Mouse (Mus musculus): Measurements from ENCODE around the gene H2-Ab1. TPM values are rescaled to one million over a fixed set of nuclear protein-coding genes. Genes with fewer than 3 reads are reported as not detected.
A peak's percentile ranks its signal among the peaks of the same experiment; 100 is the strongest.

The H2-Ab1 gene
- polyA plus RNA-seq (2012; rRNA removed) = 4.8 and 5.6 TPM in 2 replicates
- polyA plus RNA-seq (2014; fragmentation: Nextera tagmentation; extraction: Ambion mirVana) = 7.6 and 8.0 TPM in 2 replicates

- Histone ChIP-seq H3K9me3 (ENCODE audit: control insufficient read depth, low read length) (no peaks in the 10 kb centered on the region), H3K27ac (replicated peaks; ENCODE audit: low read depth, low read length) (no peak within 1 kb of the TSS), H3K4me1 (ENCODE audit: control insufficient read depth, insufficient read depth, low read length) (no peaks in the 10 kb centered on the region), H3K4me2 (replicated peaks; ENCODE audit: low read depth, low read length, severe bottlenecking) (no peak within 1 kb of the TSS), H3K4me3 (replicated peaks; ENCODE audit: low read length) (no peak within 1 kb of the TSS), H3K27me3 (ENCODE audit: control insufficient read depth, insufficient read depth, low read length) (no peaks in the 10 kb centered on the region), H3K36me3 (ENCODE audit: control insufficient read depth, insufficient read depth, low read length) (no peaks in the 10 kb centered on the region), H3K9ac (ENCODE audit: low read depth, low read length, severe bottlenecking) (no peak within 1 kb of the TSS)
- 71% methylated on average over 11 of the region's 11 CpGs for WGBS
- ATAC-seq (ENCODE audit: low FRiP score, low read depth) (no peak), DNase-seq (ENCODE audit: low spot score) (peak; percentile 73)
- TF ChIP-seq POLR2A (IDR thresholded peaks at IDR 0.05; ENCODE audit: borderline replicate concordance, extremely low read depth, insufficient read depth, insufficient read length) = no peak
These were observed at the start of gene H2-Ab1 for GRCm38 (mm10) chr17:34257594-34258375. Gene H2-Ab1, plus strand, starts transcription at chr17:34257689.

DNA sequence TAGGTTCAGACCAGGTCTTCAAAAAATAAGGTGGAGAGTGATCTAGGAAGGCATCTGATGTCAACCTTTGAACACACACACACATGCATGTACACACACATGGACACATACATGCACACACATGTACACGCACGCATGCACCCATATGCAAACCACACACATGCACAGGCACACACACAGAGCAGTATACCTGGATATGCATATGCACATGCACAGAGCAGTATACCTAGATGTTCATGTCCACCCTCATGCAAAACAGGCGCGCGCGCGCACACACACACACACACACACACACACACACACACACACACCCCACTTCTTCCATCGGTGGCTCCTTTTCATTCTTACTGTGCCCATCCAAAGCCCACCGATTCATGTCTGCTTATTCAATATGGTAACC is 49.6 kb upstream of the H2-Ab1 start:
- WGBS = 89% methylated on average over 9 of the region's 9 CpGs
- H3K4me2 ChIP-seq (replicated peaks; ENCODE audit: low read depth, low read length, severe bottlenecking) = no peak overlapping the region
- H3K27ac ChIP-seq (replicated peaks; ENCODE audit: low read depth, low read length) = no peak overlapping the region
- no peak overlapping the region for H3K4me3 ChIP-seq (replicated peaks; ENCODE audit: low read length)
- no peak overlapping the region for H3K9ac ChIP-seq (ENCODE audit: low read depth, low read length, severe bottlenecking)
- ATAC-seq (ENCODE audit: low FRiP score, low read depth) (no peak), DNase-seq (ENCODE audit: low spot score) (no peak)
- no peaks in the 10 kb centered on the region; the same call in 1 of the 2 replicates for H3K4me1 ChIP-seq (ENCODE audit: control insufficient read depth, insufficient read depth, low read length)
- peaks cover 45% of the 10 kb centered on the region for H3K27me3 ChIP-seq (ENCODE audit: control insufficient read depth, insufficient read depth, low read length)
- H3K36me3 ChIP-seq (ENCODE audit: control insufficient read depth, insufficient read depth, low read length) = no peaks in the 10 kb centered on the region
- no peaks in the 10 kb centered on the region for H3K9me3 ChIP-seq (ENCODE audit: control insufficient read depth, low read length)
- no peak for TF ChIP-seq POLR2A (IDR thresholded peaks at IDR 0.05; ENCODE audit: borderline replicate concordance, extremely low read depth, insufficient read depth, insufficient read length)

DNA sequence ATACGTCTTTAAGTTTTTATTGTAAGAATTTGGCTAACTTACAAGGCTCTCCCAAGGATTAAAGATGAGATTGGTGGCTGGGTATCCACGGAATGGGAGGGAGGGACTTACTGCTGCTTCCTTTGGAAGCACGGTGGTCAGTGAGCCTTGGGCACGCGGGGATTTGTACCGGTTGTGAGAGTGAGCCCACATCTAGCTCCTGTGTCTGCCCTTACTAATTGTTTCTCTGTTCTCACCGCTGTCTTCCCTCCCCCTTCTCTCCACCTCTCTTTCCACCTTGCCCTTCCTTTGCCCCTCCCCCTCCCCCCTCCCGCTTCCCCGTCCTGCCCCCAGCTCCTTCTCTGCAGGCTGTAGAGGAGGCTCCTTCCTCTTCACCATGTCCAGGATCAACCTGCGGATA is 49.1 kb upstream of the H2-Ab1 start:
- no peak for ATAC-seq (ENCODE audit: low FRiP score, low read depth)
- no peak for TF ChIP-seq POLR2A (IDR thresholded peaks at IDR 0.05; ENCODE audit: borderline replicate concordance, extremely low read depth, insufficient read depth, insufficient read length)
- Histone ChIP-seq H3K36me3 (ENCODE audit: control insufficient read depth, insufficient read depth, low read length) (no peaks in the 10 kb centered on the region), H3K9ac (ENCODE audit: low read depth, low read length, severe bottlenecking) (no peak overlapping the region), H3K27ac (replicated peaks; ENCODE audit: low read depth, low read length) (no peak overlapping the region), H3K27me3 (ENCODE audit: control insufficient read depth, insufficient read depth, low read length) (peaks cover 48% of the 10 kb centered on the region), H3K4me2 (replicated peaks; ENCODE audit: low read depth, low read length, severe bottlenecking) (no peak overlapping the region), H3K4me3 (replicated peaks; ENCODE audit: low read length) (no peak overlapping the region), H3K4me1 (ENCODE audit: control insufficient read depth, insufficient read depth, low read length) (no peaks in the 10 kb centered on the region; the same call in 1 of the 2 replicates), H3K9me3 (ENCODE audit: control insufficient read depth, low read length) (no peaks in the 10 kb centered on the region)
- no peak for DNase-seq (ENCODE audit: low spot score)
- 19% methylated on average over 10 of the region's 10 CpGs for WGBS

- H3K36me3 ChIP-seq (ENCODE audit: control insufficient read depth, insufficient read depth, low read length) = no peaks in the 10 kb centered on the region
- TF ChIP-seq POLR2A (IDR thresholded peaks at IDR 0.05; ENCODE audit: borderline replicate concordance, extremely low read depth, insufficient read depth, insufficient read length) = no peak
These were observed 47.8 kb upstream of the H2-Ab1 start for GRCm38 (mm10) chr17:34209680-34210079.

DNA sequence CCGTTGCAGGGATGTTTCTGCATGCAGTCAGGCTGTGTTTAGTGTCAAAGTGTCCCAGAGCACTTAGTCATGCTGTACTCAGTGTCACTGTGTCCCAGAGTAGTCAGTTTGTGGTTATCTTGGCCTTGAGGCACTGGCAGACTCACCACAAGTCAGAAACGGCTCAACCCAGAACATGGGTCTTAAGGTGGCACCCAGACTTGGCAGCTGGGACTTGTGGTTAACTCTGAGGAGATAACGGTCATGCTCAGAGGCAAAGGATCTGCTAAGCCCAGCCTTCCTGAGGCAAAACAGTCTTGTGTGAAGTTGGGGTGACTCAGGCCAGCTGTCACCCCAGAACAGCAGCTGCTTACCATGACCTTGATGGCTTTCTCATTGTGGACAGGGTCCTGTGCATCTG is 46.9 kb upstream of the H2-Ab1 start:
- H3K9me3 ChIP-seq (ENCODE audit: control insufficient read depth, low read length) = no peaks in the 10 kb centered on the region
- H3K4me1 ChIP-seq (ENCODE audit: control insufficient read depth, insufficient read depth, low read length) = no peaks in the 10 kb centered on the region
- DNase-seq (ENCODE audit: low spot score) (no peak), ATAC-seq (ENCODE audit: low FRiP score, low read depth) (no peak)
- H3K27ac ChIP-seq (replicated peaks; ENCODE audit: low read depth, low read length) = no peak overlapping the region
- WGBS = 83% methylated on average over 3 of the region's 3 CpGs
- H3K27me3 ChIP-seq (ENCODE audit: control insufficient read depth, insufficient read depth, low read length) = peaks cover 50% of the 10 kb centered on the region
- no peak for TF ChIP-seq POLR2A (IDR thresholded peaks at IDR 0.05; ENCODE audit: borderline replicate concordance, extremely low read depth, insufficient read depth, insufficient read length)
- no peak overlapping the region for H3K9ac ChIP-seq (ENCODE audit: low read depth, low read length, severe bottlenecking)
- H3K4me3 ChIP-seq (replicated peaks; ENCODE audit: low read length) = no peak overlapping the region
- no peak overlapping the region for H3K4me2 ChIP-seq (replicated peaks; ENCODE audit: low read depth, low read length, severe bottlenecking)
- no peaks in the 10 kb centered on the region for H3K36me3 ChIP-seq (ENCODE audit: control insufficient read depth, insufficient read depth, low read length)

More at GRCm38 (mm10) chr17:34209680-34210079, 47.8 kb upstream of the H2-Ab1 start:
- H3K4me3 ChIP-seq (replicated peaks; ENCODE audit: low read length) = no peak overlapping the region
- no peak overlapping the region for H3K9ac ChIP-seq (ENCODE audit: low read depth, low read length, severe bottlenecking)
- H3K27ac ChIP-seq (replicated peaks; ENCODE audit: low read depth, low read length) = no peak overlapping the region
- no peaks in the 10 kb centered on the region; the same call in 1 of the 2 replicates for H3K4me1 ChIP-seq (ENCODE audit: control insufficient read depth, insufficient read depth, low read length)
- DNase-seq (ENCODE audit: low spot score) (no peak), ATAC-seq (ENCODE audit: low FRiP score, low read depth) (no peak)
- H3K9me3 ChIP-seq (ENCODE audit: control insufficient read depth, low read length) = no peaks in the 10 kb centered on the region
- no peak overlapping the region for H3K4me2 ChIP-seq (replicated peaks; ENCODE audit: low read depth, low read length, severe bottlenecking)
- WGBS = 52% methylated on average over 3 of the region's 3 CpGs
- peaks cover 59% of the 10 kb centered on the region for H3K27me3 ChIP-seq (ENCODE audit: control insufficient read depth, insufficient read depth, low read length)
